Mouse (Mus musculus) MEL (cell line): Measurements from ENCODE around the gene Glod5. TPM values are rescaled to one million over a fixed set of nuclear protein-coding genes. Genes with fewer than 3 reads are reported as not detected.
"Not testable (repeated sequence)": the region's sequence is repeated elsewhere in the genome, so short reads cannot be mapped to it uniquely, and the experiment has no call there.

ENCODE experiments used
- DNase-seq: peaks from one replicate; pipeline ENCODE4 v3.0.0; 2011; ENCODE audit warnings: low read depth, low spot score
- H3K27ac ChIP-seq: 2 replicates; pipeline ENCODE4 v1.5.1; 2012; ENCODE audit warnings: low read depth, mild to moderate bottlenecking, control low read depth, low read length, moderate library complexity; ENCODE audit not compliant: control insufficient read depth
- H3K27me3 ChIP-seq, 2 experiments: fragments of 150-350 bp in 1 of 2; sonication (generic) in 1 of 2; 2 replicates each; pipeline ENCODE4 v1.6.1; 2012; ENCODE audit warnings: low read length in 2 of 2, mild to moderate bottlenecking in 2 of 2, improper control_type of control experiment in 1 of 2, moderate library complexity in 1 of 2; ENCODE audit not compliant: insufficient read depth in 2 of 2, control insufficient read depth in 1 of 2
- H3K36me3 ChIP-seq, 2 experiments: 2 replicates each; pipeline ENCODE4 v1.6.1; 2012 to 2014; ENCODE audit warnings: low read length in 2 of 2, improper control_type of control experiment in 1 of 2, inconsistent platforms in 1 of 2, mild to moderate bottlenecking in 1 of 2; ENCODE audit not compliant: insufficient read depth in 2 of 2, control insufficient read depth in 1 of 2
- H3K4me1 ChIP-seq, 2 experiments: fragments of 150-350 bp in 1 of 2; sonication (generic) in 1 of 2; 2 replicates each; pipeline ENCODE4 v1.6.1; 2012; ENCODE audit warnings: low read length in 2 of 2, improper control_type of control experiment in 1 of 2, mild to moderate bottlenecking in 1 of 2; ENCODE audit not compliant: insufficient read depth in 2 of 2, control insufficient read depth in 1 of 2
- H3K4me3 ChIP-seq, 2 experiments: fragments of 150-350 bp in 1 of 2; sonication (generic) in 1 of 2; 2 replicates each; pipeline ENCODE4 v1.5.1; 2012; ENCODE audit warnings: low read depth in 2 of 2, low read length in 2 of 2, mild to moderate bottlenecking in 2 of 2, moderate library complexity in 2 of 2, control low read depth in 1 of 2, improper control_type of control experiment in 1 of 2; ENCODE audit not compliant: control insufficient read depth in 1 of 2, insufficient read depth in 1 of 2
- H3K79me2 ChIP-seq: 2 replicates; pipeline ENCODE4 v1.6.1; 2012; ENCODE audit warnings: mild to moderate bottlenecking, low read length, moderate library complexity; ENCODE audit not compliant: control insufficient read depth, poor library complexity, insufficient read depth
- H3K9ac ChIP-seq: 2 replicates; pipeline ENCODE4 v1.6.1; 2012; ENCODE audit warnings: low read depth, mild to moderate bottlenecking, control low read depth, low read length, moderate library complexity; ENCODE audit not compliant: control insufficient read depth, poor library complexity, severe bottlenecking
- H3K9me3 ChIP-seq: fragments of 150-350 bp; sonication (generic); replicated peaks from 2 replicates; pipeline ENCODE4 v1.6.1; 2012; ENCODE audit warnings: mild to moderate bottlenecking, low read length, improper control_type of control experiment, moderate library complexity; ENCODE audit not compliant: insufficient read depth
- BHLHE40 ChIP-seq: IDR thresholded peaks from 2 replicates; pipeline ENCODE4 v1.6.1; 2012; ENCODE audit warnings: low read depth, mild to moderate bottlenecking, inconsistent platforms, low read length, improper control_type of control experiment, borderline replicate concordance
- CTCF ChIP-seq, 3 experiments: IDR thresholded peaks in 2 of 3; conservative IDR thresholded peaks in 1 of 3; 2 replicates each; pipeline ENCODE4 v1.5.1; 2011 to 2012; ENCODE audit warnings: low read length in 3 of 3, low read depth in 2 of 3, mild to moderate bottlenecking in 2 of 3, improper control_type of control experiment in 1 of 3, inconsistent platforms in 1 of 3, mixed read lengths in 1 of 3, moderate library complexity in 1 of 3; ENCODE audit not compliant: control insufficient read depth in 1 of 3, insufficient read depth in 1 of 3, poor library complexity in 1 of 3, severe bottlenecking in 1 of 3
- E2F4 ChIP-seq: IDR thresholded peaks from 2 replicates; pipeline ENCODE4 v1.6.1; 2011; ENCODE audit warnings: low read depth, low read length, improper control_type of control experiment, borderline replicate concordance
- ELF1 ChIP-seq: IDR thresholded peaks from 2 replicates; pipeline ENCODE4 v1.6.1; 2014; ENCODE audit warnings: low read depth, mild to moderate bottlenecking, inconsistent platforms, low read length, improper control_type of control experiment, moderate library complexity
- EP300 ChIP-seq, 2 experiments: IDR thresholded peaks; 2 replicates each; pipeline ENCODE4 v1.6.1; 2011; ENCODE audit warnings: improper control_type of control experiment in 2 of 2, low read length in 2 of 2, low read depth in 1 of 2, mild to moderate bottlenecking in 1 of 2
- ETS1 ChIP-seq: IDR thresholded peaks from 2 replicates; pipeline ENCODE4 v1.6.1; 2012; ENCODE audit warnings: low read depth, mild to moderate bottlenecking, inconsistent platforms, low read length, improper control_type of control experiment, moderate library complexity
- HCFC1 ChIP-seq: IDR thresholded peaks from 2 replicates; pipeline ENCODE4 v1.6.1; 2012; ENCODE audit warnings: low read depth, mild to moderate bottlenecking, inconsistent platforms, low read length, improper control_type of control experiment, moderate library complexity
- JUND ChIP-seq: IDR thresholded peaks from 2 replicates; pipeline ENCODE4 v1.6.1; 2011; ENCODE audit warnings: low read depth, mild to moderate bottlenecking, improper control_type of control experiment, low read length
- MAFK ChIP-seq: IDR thresholded peaks from 2 replicates; pipeline ENCODE4 v1.6.1; 2011; ENCODE audit warnings: low read depth, mild to moderate bottlenecking, low read length, improper control_type of control experiment, borderline replicate concordance
- MEF2A ChIP-seq: IDR thresholded peaks from 2 replicates; pipeline ENCODE4 v1.6.1; 2014; ENCODE audit warnings: low read depth, mild to moderate bottlenecking, inconsistent platforms, low read length, improper control_type of control experiment; ENCODE audit not compliant: poor library complexity, insufficient replicate concordance, severe bottlenecking; ENCODE audit errors: extremely low read depth
- MXI1 ChIP-seq: IDR thresholded peaks from 2 replicates; pipeline ENCODE4 v1.6.1; 2011; ENCODE audit warnings: mild to moderate bottlenecking, low read depth, low read length, improper control_type of control experiment
- MYB ChIP-seq: IDR thresholded peaks from 2 replicates; pipeline ENCODE4 v1.6.1; 2011; ENCODE audit warnings: mild to moderate bottlenecking, low read depth, low read length, improper control_type of control experiment
- MYC ChIP-seq: IDR thresholded peaks from 2 replicates; pipeline ENCODE4 v1.6.1; 2011; ENCODE audit warnings: low read depth, mild to moderate bottlenecking, low read length, improper control_type of control experiment, moderate library complexity
- NELFE ChIP-seq: IDR thresholded peaks from 2 replicates; pipeline ENCODE4 v1.6.1; 2011; ENCODE audit warnings: low read depth, low read length, improper control_type of control experiment
- NRF1 ChIP-seq: IDR thresholded peaks from 2 replicates; pipeline ENCODE4 v1.6.1; 2014; ENCODE audit warnings: low read depth, mild to moderate bottlenecking, inconsistent platforms, low read length, improper control_type of control experiment, moderate library complexity; ENCODE audit not compliant: poor library complexity, insufficient read depth, severe bottlenecking
- POLR2A ChIP-seq, 2 experiments: IDR thresholded peaks; 2 replicates each; pipeline ENCODE4 v1.6.1; 2011 to 2012; ENCODE audit warnings: low read length in 2 of 2, mild to moderate bottlenecking in 2 of 2, control low read depth in 1 of 2, improper control_type of control experiment in 1 of 2, low read depth in 1 of 2, moderate library complexity in 1 of 2; ENCODE audit not compliant: control insufficient read depth in 1 of 2, insufficient read depth in 1 of 2, poor library complexity in 1 of 2
- POLR2AphosphoS5 ChIP-seq: IDR thresholded peaks from 2 replicates; pipeline ENCODE4 v1.6.1; 2012; ENCODE audit warnings: low read depth, borderline replicate concordance, mild to moderate bottlenecking, inconsistent platforms, low read length, moderate library complexity, mixed read lengths
- RAD21 ChIP-seq: IDR thresholded peaks from 2 replicates; pipeline ENCODE4 v1.6.1; 2011; ENCODE audit warnings: mild to moderate bottlenecking, low read depth, low read length, improper control_type of control experiment
- RCOR1 ChIP-seq: IDR thresholded peaks from 2 replicates; pipeline ENCODE4 v1.6.1; 2012; ENCODE audit warnings: low read depth, mild to moderate bottlenecking, inconsistent platforms, low read length, improper control_type of control experiment
- SIN3A ChIP-seq: IDR thresholded peaks from 2 replicates; pipeline ENCODE4 v1.6.1; 2012; ENCODE audit warnings: low read length, improper control_type of control experiment, inconsistent platforms
- SMC3 ChIP-seq: IDR thresholded peaks from 2 replicates; pipeline ENCODE4 v1.6.1; 2011; ENCODE audit warnings: low read depth, low read length, improper control_type of control experiment
- TAL1 ChIP-seq: IDR thresholded peaks from 2 replicates; pipeline ENCODE4 v1.6.1; 2012; ENCODE audit warnings: mild to moderate bottlenecking, inconsistent platforms, low read length, moderate library complexity, mixed read lengths
- UBTF ChIP-seq: IDR thresholded peaks from 2 replicates; pipeline ENCODE4 v1.6.1; 2012; ENCODE audit warnings: low read depth, mild to moderate bottlenecking, inconsistent platforms, low read length, improper control_type of control experiment, moderate library complexity, borderline replicate concordance; ENCODE audit not compliant: insufficient read depth
- USF2 ChIP-seq, 2 experiments: IDR thresholded peaks; 2 replicates each; pipeline ENCODE4 v1.6.1; 2011 to 2012; ENCODE audit warnings: improper control_type of control experiment in 2 of 2, low read length in 2 of 2, borderline replicate concordance in 1 of 2, inconsistent platforms in 1 of 2, low read depth in 1 of 2, mild to moderate bottlenecking in 1 of 2; ENCODE audit not compliant: insufficient read depth in 1 of 2
- ZC3H11A ChIP-seq: IDR thresholded peaks from 2 replicates; pipeline ENCODE4 v1.6.1; 2012; ENCODE audit warnings: low read depth, mild to moderate bottlenecking, inconsistent platforms, low read length, improper control_type of control experiment
- ZKSCAN1 ChIP-seq: IDR thresholded peaks from 2 replicates; pipeline ENCODE4 v1.6.1; 2012; ENCODE audit warnings: low read depth, mild to moderate bottlenecking, inconsistent platforms, low read length, improper control_type of control experiment, moderate library complexity
- polyA plus RNA-seq, 2 experiments: library from polyadenylated mRNA; stranded (reverse) in 1 of 2; unstranded in 1 of 2; fragments of >175 nt in 1 of 2; fragments of >200 nt in 1 of 2; gene quantifications; 2 replicates each; pipeline versions ENCODE4 v1.2.1 to v1.2.4; 2012; ENCODE audit warnings: low replicate concordance in 2 of 2, low read depth in 1 of 2; ENCODE audit not compliant: insufficient read length in 2 of 2, insufficient read depth in 1 of 2, missing spikeins in 1 of 2
- total RNA-seq: library from RNA; depleted of rRNA; stranded (reverse); fragments of 300-350 nt; gene quantifications from 2 replicates; pipeline ENCODE4 v1.2.3, GENCODE M21; 2012

The Glod5 gene
- total and polyA plus RNA-seq, 3 experiments: 0.11 TPM; not detected in 2

DNA sequence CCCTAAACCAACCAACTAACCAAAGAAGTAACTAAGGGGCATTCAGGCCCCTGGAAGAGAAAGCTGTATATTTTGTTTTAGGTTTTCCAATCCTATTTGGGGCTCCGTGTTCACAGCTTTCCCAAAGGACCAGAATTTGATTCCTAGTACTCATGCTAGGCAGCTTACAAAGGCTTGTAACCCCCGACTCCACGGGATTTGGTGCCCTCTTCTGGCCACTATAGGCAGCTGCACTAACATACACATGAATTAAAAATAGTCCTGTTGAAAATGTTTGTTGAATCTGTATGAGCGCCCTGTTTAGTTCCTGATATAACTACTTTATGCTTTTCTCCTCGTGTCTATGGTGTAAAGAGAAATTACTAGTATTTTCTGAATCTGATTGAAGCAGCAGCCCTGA is 1.1 kb downstream of the Glod5 start (continued):
- TF ChIP-seq MEF2A (no peak), MYB (no peak), UBTF (no peak), NELFE (no peak), RAD21 (peak; percentile 98), ELF1 (no peak), MYC (peak; percentile 32; the same call in 1 of the 2 replicates), POLR2AphosphoS5 (no peak), E2F4 (no peak), ETS1 (no peak), SIN3A (peak; percentile 46; the same call in 1 of the 2 replicates), ZKSCAN1 (no peak)
- TF ChIP-seq, all 39 proteins: peak for 6

DNA sequence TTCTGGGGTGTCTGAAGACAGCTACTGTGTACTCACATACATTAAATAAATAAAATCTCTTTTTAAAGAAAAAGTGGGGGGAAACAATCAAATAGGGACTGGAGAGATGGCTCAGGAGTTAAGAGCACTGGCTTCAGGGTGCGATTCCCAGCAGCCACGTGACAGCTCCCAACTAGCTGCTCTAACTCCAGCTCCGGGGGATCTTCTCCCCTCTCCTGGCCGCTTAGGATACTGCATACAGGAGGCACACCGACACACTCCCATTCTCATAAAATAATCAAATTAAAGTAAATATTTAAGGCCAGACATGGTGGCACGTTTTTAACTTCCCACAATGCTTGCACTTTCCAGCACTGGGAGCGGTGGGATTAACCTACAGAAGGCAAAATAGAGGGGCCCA is 2.6 kb downstream of the Glod5 start:
- H3K79me2 ChIP-seq, DNase-seq: not testable (repeated sequence)
- TF ChIP-seq CTCF (IDR thresholded peaks at IDR 0.05 in 2 of 3, conservative IDR thresholded peaks at IDR 0.05 in 1 of 3; ENCODE audit: control insufficient read depth in 1 of 3, insufficient read depth in 1 of 3, low read depth in 2 of 3, low read length in 3 of 3, poor library complexity in 1 of 3, severe bottlenecking in 1 of 3) (peak in 2 of 3 experiments; percentile 33 to 34; a peak in 3 of 6 replicates), SMC3 (peak; percentile 42), RAD21 (peak; percentile 31)
- TF ChIP-seq, all 39 proteins: peak for 3; not testable (repeated sequence) for 36
- H3K9me3 ChIP-seq, H3K36me3 ChIP-seq, H3K4me3 ChIP-seq, H3K9ac ChIP-seq, H3K27me3 ChIP-seq, H3K27ac ChIP-seq, H3K4me1 ChIP-seq: not testable (repeated sequence)

DNA sequence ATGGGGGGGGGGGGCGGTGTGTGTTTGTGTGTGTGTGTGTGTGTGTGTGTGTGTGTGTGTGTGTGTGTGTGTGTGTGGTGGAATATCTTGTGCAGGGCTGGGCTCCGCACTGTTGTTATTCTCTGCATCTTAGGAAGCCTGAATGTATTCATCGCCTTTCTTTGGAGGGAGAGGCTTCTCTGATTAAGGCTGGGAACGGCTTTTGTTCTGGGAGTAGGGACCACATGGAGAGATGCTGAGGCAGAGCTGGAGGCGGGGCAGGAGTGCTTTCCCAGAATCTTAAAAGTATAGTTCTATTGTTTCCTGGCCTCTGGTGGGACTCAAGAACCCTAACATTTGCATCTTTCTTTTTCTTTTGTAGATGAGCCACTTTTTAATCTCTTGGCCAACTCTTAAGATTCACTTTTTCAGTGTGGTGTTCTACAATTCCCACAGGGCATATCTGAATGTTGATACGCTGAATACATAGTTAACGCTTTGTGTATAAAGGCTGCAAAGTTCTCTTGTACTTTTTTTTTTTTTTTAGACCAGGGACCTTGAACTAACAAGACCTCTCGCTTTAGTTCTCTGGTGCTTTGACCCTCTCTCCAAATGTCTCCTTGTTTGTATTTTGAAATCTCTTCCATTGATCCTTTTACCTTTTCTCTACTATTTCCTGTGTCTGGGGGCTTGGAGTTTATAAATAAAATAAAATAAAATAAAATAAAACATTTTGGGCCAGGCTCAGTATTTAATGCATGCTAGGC is 4.5 kb downstream of the Glod5 start:
- Histone ChIP-seq H3K27ac (no peak overlapping the region), H3K27me3 (no peaks in the 10 kb centered on the region), H3K4me1 (peaks cover 0 to 12% of the 10 kb centered on the region in 2 experiments; a peak in 3 of 4 replicates), H3K4me3 (no peak overlapping the region), H3K79me2 (no peaks in the 10 kb centered on the region), H3K9ac (no peak overlapping the region), H3K9me3 (no peaks in the 10 kb centered on the region), H3K36me3 (peaks cover 0 to 9% of the 10 kb centered on the region in 2 experiments; a peak in 2 of 4 replicates)
- TF ChIP-seq NRF1 (no peak), JUND (no peak), MXI1 (no peak), NELFE (no peak), ZKSCAN1 (no peak), MAFK (no peak), RCOR1 (no peak), USF2 (IDR thresholded peaks at IDR 0.05; ENCODE audit: borderline replicate concordance in 1 of 2, insufficient read depth in 1 of 2, low read depth in 1 of 2, low read length in 2 of 2) (no peak), ZC3H11A (no peak), POLR2A (IDR thresholded peaks at IDR 0.05; ENCODE audit: control insufficient read depth in 1 of 2, insufficient read depth in 1 of 2, low read depth in 1 of 2, low read length in 2 of 2, poor library complexity in 1 of 2) (no peak), TAL1 (no peak), BHLHE40 (no peak), HCFC1 (no peak), EP300 (IDR thresholded peaks at IDR 0.05; ENCODE audit: low read depth in 1 of 2, low read length in 2 of 2) (no peak), SMC3 (no peak)
- no peak for DNase-seq
